Mouse (Mus musculus) hindbrain, embryonic 10.5 days (tissue): ENCODE measurements around the gene Tgif2. TPM values are rescaled to one million over a fixed set of nuclear protein-coding genes. Genes with fewer than 3 reads are reported as not detected.
"Not testable (repeated sequence)": the region's sequence is repeated elsewhere in the genome, so short reads cannot be mapped to it uniquely, and the experiment has no call there.

ENCODE experiments used
- DNase-seq: peaks from one replicate; pipeline ENCODE4 v3.0.0-alpha.2; 2017; ENCODE audit warnings: low spot score
- H3K27ac ChIP-seq: fragments of 300-500 bp; sonication (generic); 2 replicates; pipeline ENCODE4 v1.5.1; 2016; ENCODE audit warnings: mild to moderate bottlenecking, moderate library complexity
- H3K27me3 ChIP-seq: fragments of 300-500 bp; sonication (generic); 2 replicates; pipeline ENCODE4 v1.6.1; 2016; ENCODE audit warnings: mild to moderate bottlenecking; ENCODE audit not compliant: poor library complexity, insufficient read depth, severe bottlenecking
- H3K36me3 ChIP-seq: fragments of 300-500 bp; sonication (generic); 2 replicates; pipeline ENCODE4 v1.6.1; 2016; ENCODE audit warnings: mild to moderate bottlenecking, moderate library complexity
- H3K4me1 ChIP-seq: fragments of 300-500 bp; sonication (generic); replicated peaks from 2 replicates; pipeline ENCODE4 v1.6.1; 2016; ENCODE audit warnings: mild to moderate bottlenecking
- H3K4me3 ChIP-seq: fragments of 300-500 bp; sonication (generic); 2 replicates; pipeline ENCODE4 v1.5.1; 2016; ENCODE audit warnings: mild to moderate bottlenecking, moderate library complexity
- H3K9me3 ChIP-seq: fragments of 300-500 bp; sonication (generic); 2 replicates; pipeline ENCODE4 v1.6.1; 2016; ENCODE audit warnings: mild to moderate bottlenecking, moderate library complexity
- WGBS: fragments of 180-500 bp; shearing (Covaris S2); methylation state at CpG from one replicate; pipeline ENCODE4 v1.1.7; 2016; 5-methylcytosine and 5-hydroxymethylcytosine counted together
- polyA plus RNA-seq: library from polyadenylated mRNA; unstranded; fragments of >200 nt; fragmentation: Nextera tagmentation; extraction: Ambion mirVana; gene quantifications from 2 replicates; pipeline ENCODE4 v1.2.1, GENCODE M21; 2016

The Tgif2 gene
- polyA plus RNA-seq, 1 experiment from 2014 or later = 88.4 TPM

DNA sequence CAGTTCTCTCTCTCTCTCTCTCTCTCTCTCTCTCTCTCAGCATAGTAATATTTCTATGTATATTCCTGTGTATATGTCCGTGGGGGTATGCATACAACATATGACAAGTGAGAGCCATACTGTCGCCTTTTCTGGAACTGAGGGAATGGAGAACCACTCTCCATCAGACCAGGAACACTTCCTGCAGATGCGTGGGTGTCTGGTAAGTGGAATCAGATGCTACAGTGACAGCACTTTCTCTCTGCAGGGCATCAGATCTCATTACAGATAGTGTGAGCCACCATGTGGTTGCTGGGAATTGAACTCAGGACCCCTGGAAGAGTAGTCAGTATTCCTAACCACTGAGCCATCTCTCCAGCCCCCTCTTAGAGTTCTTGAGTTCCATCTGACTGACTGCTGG lies 48.7 kb downstream of the Tgif2 start:
- H3K27me3 ChIP-seq = no peaks in the 10 kb centered on the region
- H3K4me3 ChIP-seq = no peak overlapping the region
- H3K4me1 ChIP-seq = peaks cover 27% of the 10 kb centered on the region
- H3K27ac ChIP-seq = no peak overlapping the region
- H3K9me3 ChIP-seq = no peaks in the 10 kb centered on the region
- H3K36me3 ChIP-seq = no peaks in the 10 kb centered on the region
- no peak for DNase-seq
- WGBS = 71% methylated on average over 3 of the region's 3 CpGs

DNA sequence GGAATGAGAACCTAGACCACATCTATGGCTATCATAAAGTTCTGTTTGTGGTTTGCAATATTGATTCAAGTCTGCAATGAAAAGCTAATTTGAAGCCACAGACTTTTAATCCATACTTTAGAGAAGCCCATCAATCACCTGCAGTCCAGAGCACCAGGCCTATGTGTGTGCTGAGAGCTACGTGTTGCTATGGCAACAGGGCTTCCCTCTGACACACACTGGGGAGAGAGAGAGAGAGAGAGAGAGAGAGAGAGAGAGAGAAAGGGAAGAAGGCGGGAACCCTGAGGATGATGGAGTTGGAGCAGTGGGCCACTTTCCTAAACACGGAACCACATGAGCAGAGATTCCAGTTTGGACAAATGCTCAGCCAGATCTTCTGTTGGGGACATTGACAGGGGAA lies 52.4 kb downstream of the Tgif2 start:
- Histone ChIP-seq H3K36me3 (no peaks in the 10 kb centered on the region), H3K27me3 (no peaks in the 10 kb centered on the region), H3K9me3 (no peaks in the 10 kb centered on the region), H3K4me3 (no peak overlapping the region), H3K4me1 (peaks cover 16% of the 10 kb centered on the region), H3K27ac (no peak overlapping the region)
- peak; percentile 27 for DNase-seq
- 49% methylated on average over 3 of the region's 3 CpGs for WGBS

DNA sequence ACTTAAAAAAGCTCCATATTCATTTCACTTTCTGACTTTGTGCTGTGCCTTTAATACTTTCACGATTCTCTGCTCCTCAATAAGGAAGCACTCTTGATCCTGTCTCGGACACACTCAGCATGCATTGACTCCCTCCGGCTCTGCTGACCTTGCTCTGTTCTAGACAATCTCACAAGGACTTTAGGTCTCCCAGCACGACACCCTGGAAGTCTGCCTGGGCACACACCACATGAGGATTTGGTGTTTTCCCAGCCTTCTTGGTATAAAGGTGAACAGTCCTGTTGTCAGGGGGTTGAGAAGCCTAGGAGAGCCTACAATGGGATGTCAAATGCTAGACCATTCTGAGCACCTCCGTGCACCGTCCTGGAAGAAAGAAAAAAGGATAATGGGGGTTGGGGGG lies 53.0 kb downstream of the Tgif2 start:
- Histone ChIP-seq H3K4me1 (peaks cover 13% of the 10 kb centered on the region), H3K9me3 (no peaks in the 10 kb centered on the region), H3K4me3 (no peak overlapping the region), H3K27me3 (no peaks in the 10 kb centered on the region), H3K36me3 (no peaks in the 10 kb centered on the region), H3K27ac (no peak overlapping the region)
- whole genome bisulfite sequencing = 72% methylated on average over 6 of the region's 6 CpGs
- no peak for DNase-seq

DNA sequence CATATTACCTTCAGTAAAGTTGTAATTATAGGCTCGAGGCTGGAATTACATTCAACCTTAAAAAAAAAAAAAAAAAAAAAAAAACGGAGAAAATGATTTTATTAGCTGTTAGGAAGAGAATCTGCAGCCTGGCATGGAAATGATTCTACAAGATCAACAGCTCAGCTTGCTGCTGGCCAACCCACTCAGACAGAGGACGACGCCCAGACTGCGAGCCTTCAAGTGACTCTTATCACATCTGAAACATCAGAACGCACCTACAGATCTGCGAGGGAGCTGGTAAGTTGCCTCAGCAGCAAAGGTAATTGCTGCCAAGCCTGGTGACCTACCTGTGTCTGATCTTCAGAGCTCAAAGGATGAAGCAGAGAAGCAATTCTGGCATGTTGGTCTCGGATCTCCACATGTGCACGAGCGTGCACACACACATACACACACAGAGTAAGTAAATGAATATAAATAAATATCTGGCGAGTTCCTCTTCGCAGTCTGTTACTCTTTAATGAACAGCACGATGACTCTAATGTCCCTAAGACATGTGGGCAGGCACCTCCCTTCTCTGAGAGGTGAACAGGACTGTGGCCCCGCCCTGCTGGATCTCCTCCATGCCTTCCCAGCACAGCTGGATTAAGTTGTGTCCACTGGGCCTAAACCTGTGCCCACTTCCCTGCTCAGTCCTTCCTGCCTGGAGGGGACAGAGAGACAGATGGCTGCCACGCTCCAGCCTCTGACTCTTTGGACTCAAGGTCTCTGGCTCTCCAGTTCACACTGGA lies 54.9 kb downstream of the Tgif2 start:
- 87% methylated on average over 15 of the region's 15 CpGs for WGBS
- Histone ChIP-seq H3K4me3 (no peak overlapping the region), H3K9me3 (no peaks in the 10 kb centered on the region), H3K27ac (no peak overlapping the region), H3K36me3 (no peaks in the 10 kb centered on the region), H3K27me3 (no peaks in the 10 kb centered on the region), H3K4me1 (peaks cover 13% of the 10 kb centered on the region)
- DNase-seq = no peak

DNA sequence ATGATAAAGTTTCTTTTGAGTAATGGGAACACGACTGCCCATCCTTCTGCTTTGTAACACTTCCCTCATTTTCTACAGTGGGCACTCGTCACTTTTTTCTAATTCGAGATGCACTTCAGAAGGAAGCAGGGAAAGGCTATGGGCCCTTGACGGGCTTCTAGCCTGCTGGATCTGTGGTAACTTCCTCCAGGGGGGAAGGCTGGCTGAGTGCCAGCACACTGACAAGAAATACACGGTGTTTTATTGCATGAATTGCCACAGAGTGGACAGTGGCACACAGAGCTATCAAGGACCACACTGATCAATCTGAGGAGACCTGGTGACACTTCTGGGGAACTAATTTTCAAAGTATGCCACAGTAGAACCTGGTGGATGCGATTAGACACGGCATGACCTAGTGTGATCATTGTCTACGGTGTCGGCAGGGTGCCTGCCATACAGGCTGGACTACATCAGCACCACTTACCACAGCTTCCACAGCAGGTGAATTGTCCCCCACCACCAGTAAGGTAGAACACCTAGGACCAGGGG lies 56.6 kb downstream of the Tgif2 start:
- Histone ChIP-seq H3K4me3 (no peak overlapping the region), H3K27me3 (no peaks in the 10 kb centered on the region), H3K27ac (no peak overlapping the region), H3K4me1 (peaks cover 13% of the 10 kb centered on the region), H3K9me3 (no peaks in the 10 kb centered on the region), H3K36me3 (no peaks in the 10 kb centered on the region)
- DNase-seq = no peak
- 86% methylated on average over 9 of the region's 9 CpGs for WGBS

DNA sequence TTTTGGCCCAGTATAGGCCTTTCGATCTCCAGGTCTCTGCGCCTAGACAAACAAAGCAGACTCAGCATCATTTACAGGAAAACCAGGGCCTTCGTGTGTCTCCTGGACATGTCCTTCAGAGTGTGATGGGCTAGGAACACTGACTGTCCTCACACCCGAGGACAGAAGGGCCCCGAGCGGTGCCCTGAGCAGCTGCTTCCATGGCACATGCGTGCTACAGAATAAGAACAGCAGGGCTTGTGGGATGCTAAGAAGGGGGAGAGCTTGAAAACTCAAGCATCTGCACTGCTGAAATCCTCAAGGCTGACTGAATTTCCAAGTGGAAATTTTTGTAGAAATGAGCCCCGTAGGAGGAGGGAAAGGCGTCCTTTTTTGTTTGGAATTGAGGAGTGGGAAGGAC lies 57.2 kb downstream of the Tgif2 start:
- Histone ChIP-seq H3K4me1 (peaks cover 10% of the 10 kb centered on the region), H3K9me3 (no peaks in the 10 kb centered on the region), H3K27me3 (no peaks in the 10 kb centered on the region), H3K4me3 (no peak overlapping the region), H3K36me3 (no peaks in the 10 kb centered on the region), H3K27ac (no peak overlapping the region)
- DNase-seq = no peak
- 88% methylated on average over 9 of the region's 9 CpGs for WGBS

DNA sequence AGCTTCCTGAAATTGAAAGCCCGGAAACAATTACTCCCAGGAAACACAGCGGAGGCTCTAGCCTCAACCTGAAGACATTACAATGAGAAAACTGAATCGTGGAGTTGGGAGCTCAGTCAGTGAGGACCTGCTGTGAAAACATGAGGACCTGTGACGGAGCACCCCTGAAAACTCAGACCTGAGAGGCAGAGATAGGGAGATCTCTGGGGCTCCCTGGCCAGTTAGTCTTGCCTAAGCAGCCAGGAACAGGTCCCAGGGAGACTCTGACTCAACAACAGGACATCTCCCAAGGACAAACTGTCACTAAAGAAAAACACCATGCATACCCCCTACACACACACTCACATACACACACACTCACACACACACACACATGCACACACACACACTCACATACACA lies 58.6 kb downstream of the Tgif2 start:
- no peak overlapping the region for H3K27ac ChIP-seq
- H3K27me3 ChIP-seq = no peaks in the 10 kb centered on the region
- no peaks in the 10 kb centered on the region for H3K4me1 ChIP-seq
- H3K4me3 ChIP-seq = no peak overlapping the region
- WGBS = 83% methylated on average over 4 of the region's 4 CpGs
- H3K9me3 ChIP-seq = no peaks in the 10 kb centered on the region
- no peak for DNase-seq
- no peaks in the 10 kb centered on the region for H3K36me3 ChIP-seq

DNA sequence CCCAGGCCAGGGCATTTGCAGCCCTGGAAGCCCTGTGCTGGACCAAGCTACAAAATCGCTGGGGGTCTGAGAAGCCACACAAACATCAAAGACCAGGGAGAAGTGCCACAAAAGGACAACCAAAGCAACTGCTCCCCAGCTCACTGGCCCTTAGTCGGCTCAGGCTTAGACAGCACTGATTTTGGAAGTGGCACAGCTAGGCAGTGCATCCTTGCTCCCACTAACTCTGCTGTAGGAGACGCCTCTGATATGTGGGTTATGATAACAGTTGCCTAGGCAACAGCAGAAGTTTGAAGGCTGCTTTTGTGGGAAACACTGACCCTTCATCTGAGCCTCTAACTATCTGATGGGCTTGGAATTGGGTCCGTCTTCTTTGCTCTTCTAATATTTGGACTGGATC lies 59.4 kb downstream of the Tgif2 start:
- H3K27me3 ChIP-seq = no peaks in the 10 kb centered on the region

DNA sequence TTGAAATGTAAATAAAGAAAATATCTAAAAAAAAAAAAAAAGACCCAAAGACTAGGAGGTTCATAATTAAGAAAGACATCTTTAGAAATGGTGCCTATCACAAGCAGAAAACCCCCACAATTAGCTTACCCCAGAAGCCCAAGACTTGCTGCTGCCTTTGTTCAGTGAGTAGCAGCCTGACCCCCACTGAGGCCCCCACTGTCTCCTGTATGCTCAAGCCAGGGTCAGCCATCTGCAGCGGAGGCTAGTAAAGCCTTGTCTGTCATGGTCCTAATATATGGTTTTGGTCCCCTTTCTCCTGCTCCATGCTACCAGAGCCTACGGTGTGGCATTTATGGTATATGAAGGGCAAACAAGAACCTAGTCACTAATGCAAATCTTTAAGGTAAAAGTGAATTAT lies 61.5 kb downstream of the Tgif2 start:
- WGBS = 70% methylated on average over 2 of the region's 2 CpGs
- Histone ChIP-seq H3K27ac (no peak overlapping the region), H3K36me3 (no peaks in the 10 kb centered on the region), H3K9me3 (no peaks in the 10 kb centered on the region), H3K4me3 (no peak overlapping the region), H3K4me1 (no peaks in the 10 kb centered on the region), H3K27me3 (no peaks in the 10 kb centered on the region)
- no peak for DNase-seq

More for the DNA sequence above, 59.4 kb downstream of the Tgif2 start:
- DNase-seq = no peak
- no peaks in the 10 kb centered on the region for H3K36me3 ChIP-seq
- no peak overlapping the region for H3K27ac ChIP-seq
- H3K9me3 ChIP-seq = no peaks in the 10 kb centered on the region
- H3K4me1 ChIP-seq = no peaks in the 10 kb centered on the region
- WGBS = 78% methylated on average over 4 of the region's 4 CpGs
- H3K4me3 ChIP-seq = no peak overlapping the region

DNA sequence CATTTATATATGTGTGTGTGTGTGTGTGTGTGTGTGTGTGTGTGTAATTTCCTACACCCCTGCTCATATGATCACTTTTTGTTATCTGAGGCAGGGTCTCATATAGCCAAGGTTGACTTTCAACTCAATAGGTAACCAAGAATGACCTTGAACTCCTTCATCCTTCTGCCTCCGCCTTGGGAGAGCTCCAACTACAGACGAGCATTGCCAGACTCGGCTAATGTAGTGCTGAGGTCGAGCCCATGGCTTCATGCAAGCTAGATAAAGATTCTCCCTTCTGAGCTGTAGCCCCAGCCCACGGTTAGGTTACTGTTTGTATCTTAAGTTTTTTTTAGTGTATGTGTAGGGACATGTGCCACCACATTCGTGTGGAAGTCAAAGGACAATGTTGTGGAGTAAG lies 62.1 kb downstream of the Tgif2 start:
- Histone ChIP-seq H3K27me3 (no peaks in the 10 kb centered on the region), H3K9me3 (no peaks in the 10 kb centered on the region), H3K4me3 (no peak overlapping the region), H3K27ac (no peak overlapping the region), H3K4me1 (no peaks in the 10 kb centered on the region), H3K36me3 (no peaks in the 10 kb centered on the region)
- no peak for DNase-seq
- 77% methylated on average over 6 of the region's 6 CpGs for WGBS

DNA sequence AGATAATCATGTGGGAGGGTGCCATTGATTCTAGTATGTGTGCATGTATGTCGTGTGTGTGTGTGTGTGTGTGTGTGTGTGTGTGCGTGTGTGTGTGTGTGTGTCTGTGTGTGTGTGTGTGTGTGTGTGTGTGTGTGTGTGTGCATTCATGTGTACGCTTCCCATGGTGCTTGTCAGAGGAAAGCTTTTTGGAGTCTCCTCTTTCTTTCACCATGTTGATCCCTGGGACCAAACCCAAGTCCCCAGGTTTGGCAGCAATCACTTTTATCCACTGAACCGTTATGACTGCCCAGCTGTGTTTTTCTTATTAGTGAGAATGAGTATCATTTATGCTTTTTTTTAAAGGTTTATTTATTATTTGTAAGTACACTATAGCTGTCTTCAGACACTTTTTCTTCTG lies 62.6 kb downstream of the Tgif2 start:
- WGBS = 70% methylated on average over 4 of the region's 4 CpGs

DNA sequence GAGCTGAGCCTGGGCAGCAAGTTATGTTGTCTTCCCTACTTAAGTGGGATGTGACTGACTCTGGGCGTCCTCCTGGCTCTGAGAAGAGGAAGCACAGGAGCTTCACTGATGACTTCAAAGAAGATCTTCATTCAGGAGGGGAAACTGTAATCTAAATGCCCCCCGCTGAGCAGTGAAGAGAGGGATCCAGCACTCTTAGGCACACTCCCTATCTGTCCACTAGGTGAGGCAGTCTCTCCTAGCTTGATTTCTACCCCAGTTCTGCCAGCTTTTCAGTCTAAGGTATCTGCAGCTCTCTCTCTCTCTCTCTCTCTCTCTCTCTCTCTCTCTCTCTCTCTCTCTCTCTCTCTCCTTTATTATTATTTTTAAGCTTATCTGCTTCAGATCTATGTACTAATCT lies 63.6 kb downstream of the Tgif2 start:
- H3K4me1 ChIP-seq = no peaks in the 10 kb centered on the region
- no peaks in the 10 kb centered on the region for H3K27me3 ChIP-seq
- H3K36me3 ChIP-seq = no peaks in the 10 kb centered on the region
- H3K27ac ChIP-seq = no peak overlapping the region
- no peak for DNase-seq
- WGBS = 34% methylated on average over 2 of the region's 2 CpGs
- no peak overlapping the region for H3K4me3 ChIP-seq
- no peaks in the 10 kb centered on the region for H3K9me3 ChIP-seq

More for the DNA sequence above, 62.6 kb downstream of the Tgif2 start:
- not testable (repeated sequence) for H3K4me1 ChIP-seq, H3K36me3 ChIP-seq, H3K27ac ChIP-seq, H3K4me3 ChIP-seq, DNase-seq, H3K9me3 ChIP-seq, H3K27me3 ChIP-seq
